Mouse (Mus musculus) liver, embryonic 12.5 days (tissue): ENCODE data around the gene Nacad. TPM values are rescaled to one million over a fixed set of nuclear protein-coding genes. Genes with fewer than 3 reads are reported as not detected.

Experiments used
- ATAC-seq: fragments of 200-750 bp; cut with Nextera tagmentation; 2 replicates; pipeline ENCODE4 v1.8.0; 2017; ENCODE audit warnings: moderate number of reproducible peaks, mild to moderate bottlenecking, moderate library complexity
- H3K27ac ChIP-seq: fragments of 300-500 bp; sonication (generic); 2 replicates; pipeline ENCODE4 v1.5.1; 2016; ENCODE audit warnings: mild to moderate bottlenecking
- H3K27me3 ChIP-seq: fragments of 300-500 bp; sonication (generic); replicated peaks from 2 replicates; pipeline ENCODE4 v1.6.1; 2016; ENCODE audit warnings: mild to moderate bottlenecking, moderate library complexity
- H3K36me3 ChIP-seq: fragments of 300-500 bp; sonication (generic); 2 replicates; pipeline ENCODE4 v1.6.1; 2016; ENCODE audit warnings: mild to moderate bottlenecking, moderate library complexity
- H3K4me1 ChIP-seq: fragments of 300-500 bp; sonication (generic); 2 replicates; pipeline ENCODE4 v1.6.1; 2016
- H3K4me2 ChIP-seq: fragments of 300-500 bp; sonication (generic); 2 replicates; pipeline ENCODE4 v1.6.1; 2016; ENCODE audit warnings: mild to moderate bottlenecking, moderate library complexity
- H3K4me3 ChIP-seq: fragments of 300-500 bp; sonication (generic); 2 replicates; pipeline ENCODE4 v1.5.1; 2016; ENCODE audit warnings: mild to moderate bottlenecking, moderate library complexity
- H3K9ac ChIP-seq: fragments of 300-500 bp; sonication (generic); 2 replicates; pipeline ENCODE4 v1.6.1; 2016; ENCODE audit warnings: mild to moderate bottlenecking, moderate library complexity
- H3K9me3 ChIP-seq: fragments of 300-500 bp; sonication (generic); replicated peaks from 2 replicates; pipeline ENCODE4 v1.6.1; 2016; ENCODE audit warnings: mild to moderate bottlenecking, moderate library complexity
- WGBS: fragments of 180-500 bp; shearing (Covaris S2); methylation state at CpG from one replicate; pipeline ENCODE4 v1.1.7; 2016; ENCODE audit not compliant: insufficient replicate concordance; 5-methylcytosine and 5-hydroxymethylcytosine counted together
- polyA plus RNA-seq: library from polyadenylated mRNA; unstranded; fragments of >200 nt; fragmentation: Nextera tagmentation; extraction: Ambion mirVana; gene quantifications from 2 replicates; pipeline ENCODE4 v1.2.1, GENCODE M21; 2016

Gene Nacad
- polyA plus RNA-seq, 1 experiment from 2014 or later = 7.5 TPM

- ATAC-seq = no peak
- H3K9me3 ChIP-seq = no peaks in the 10 kb centered on the region
- peaks cover 22% of the 10 kb centered on the region for H3K36me3 ChIP-seq
- 62% methylated on average over 20 of the region's 20 CpGs for WGBS
- peaks cover 51% of the 10 kb centered on the region for H3K27me3 ChIP-seq
- no peak overlapping the region for H3K27ac ChIP-seq
- H3K9ac ChIP-seq = no peak overlapping the region
- H3K4me1 ChIP-seq = peaks cover 71% of the 10 kb centered on the region
- H3K4me3 ChIP-seq = no peak overlapping the region
- no peak overlapping the region for H3K4me2 ChIP-seq
Observed at GRCm38 (mm10) chr11:6601649-6602480, 4.0 kb downstream of the Nacad start.

GRCm38 (mm10) chr11:6600284-6600944 lies 5.4 kb downstream of the Nacad start:
- Histone ChIP-seq H3K9me3 (no peaks in the 10 kb centered on the region), H3K9ac (peak overlapping the region; percentile 40), H3K27ac (peak overlapping the region; percentile 96), H3K4me1 (peaks cover 76% of the 10 kb centered on the region), H3K36me3 (peaks cover 36% of the 10 kb centered on the region), H3K27me3 (peaks cover 37% of the 10 kb centered on the region), H3K4me2 (peak overlapping the region; percentile 63), H3K4me3 (peak overlapping the region; percentile 38)
- ATAC-seq = peak; percentile 43
- WGBS = 72% methylated on average over 8 of the region's 8 CpGs

GRCm38 (mm10) chr11:6599831-6600230 lies 6.0 kb downstream of the Nacad start:
- 67% methylated on average over 6 of the region's 6 CpGs for WGBS
- H3K4me3 ChIP-seq = peak overlapping the region; percentile 38
- peak overlapping the region; percentile 63 for H3K4me2 ChIP-seq
- peaks cover 76% of the 10 kb centered on the region for H3K4me1 ChIP-seq
- H3K9me3 ChIP-seq = no peaks in the 10 kb centered on the region
- peaks cover 31% of the 10 kb centered on the region for H3K27me3 ChIP-seq
- H3K27ac ChIP-seq = peak overlapping the region; percentile 96
- no peak for ATAC-seq
- peaks cover 42% of the 10 kb centered on the region for H3K36me3 ChIP-seq
- peak overlapping the region; percentile 40 for H3K9ac ChIP-seq

DNA sequence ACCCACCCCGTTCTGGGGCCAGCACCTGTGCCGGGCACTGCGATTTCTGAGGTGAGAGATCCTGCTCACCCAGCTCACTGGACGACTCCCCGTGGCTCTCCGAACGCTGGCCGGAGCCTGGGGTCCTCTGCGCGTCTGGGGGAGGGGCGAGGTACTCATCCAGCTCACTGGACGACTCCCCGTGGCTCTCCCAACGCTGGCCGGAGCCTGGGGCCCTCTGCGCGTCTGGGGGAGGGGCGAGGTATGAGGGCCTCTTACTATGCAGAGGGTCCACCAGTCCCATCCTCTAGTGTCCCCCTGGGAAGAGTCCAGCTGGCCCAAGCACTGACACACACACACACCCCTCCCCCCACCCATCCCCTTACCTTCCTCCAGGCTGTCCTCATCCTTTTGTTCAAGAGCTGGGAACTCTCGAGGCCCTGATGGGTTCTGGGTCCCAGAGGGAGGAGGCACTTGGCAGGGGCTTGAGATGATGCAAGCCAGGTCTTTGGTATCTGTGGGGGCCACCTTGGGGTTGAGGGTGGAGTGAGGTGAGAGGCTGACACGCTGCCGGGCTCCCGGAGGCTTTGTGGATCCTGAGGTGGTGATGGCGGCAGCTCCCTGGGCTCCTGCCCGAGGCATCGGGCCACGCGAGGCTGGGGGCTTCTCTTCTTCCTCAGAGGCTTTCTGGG lies 6.7 kb downstream of the Nacad start:
- peak overlapping the region; percentile 38 for H3K4me3 ChIP-seq
- peak; percentile 55 for ATAC-seq
- no peaks in the 10 kb centered on the region for H3K9me3 ChIP-seq
- peak overlapping the region; percentile 96 for H3K27ac ChIP-seq
- H3K4me2 ChIP-seq = peak overlapping the region; percentile 63
- H3K9ac ChIP-seq = peak overlapping the region; percentile 40
- peaks cover 49% of the 10 kb centered on the region for H3K36me3 ChIP-seq
- peaks cover 24% of the 10 kb centered on the region for H3K27me3 ChIP-seq
- peaks cover 76% of the 10 kb centered on the region for H3K4me1 ChIP-seq
- 40% methylated on average over 27 of the region's 27 CpGs for WGBS

GRCm38 (mm10) chr11:6598191-6598889 lies 7.5 kb downstream of the Nacad start:
- peaks cover 79% of the 10 kb centered on the region for H3K4me1 ChIP-seq
- no peak for ATAC-seq
- peak overlapping the region; percentile 96 for H3K27ac ChIP-seq
- H3K4me3 ChIP-seq = peak overlapping the region; percentile 38
- H3K36me3 ChIP-seq = peaks cover 57% of the 10 kb centered on the region
- peak overlapping the region; percentile 63 for H3K4me2 ChIP-seq
- peaks cover 16% of the 10 kb centered on the region for H3K27me3 ChIP-seq
- H3K9ac ChIP-seq = peak overlapping the region; percentile 40
- no peaks in the 10 kb centered on the region for H3K9me3 ChIP-seq
- WGBS = 66% methylated on average over 19 of the region's 19 CpGs

GRCm38 (mm10) chr11:6597523-6597922 lies 8.3 kb downstream of the Nacad start:
- WGBS = 79% methylated on average over 7 of the region's 7 CpGs
- no peaks in the 10 kb centered on the region for H3K9me3 ChIP-seq
- H3K4me3 ChIP-seq = 0 out of 2 replicates have a peak overlapping the region, but pooled peaks have one; percentile 38
- 0 out of 2 replicates have a peak overlapping the region, but pooled peaks have one; percentile 12 for H3K9ac ChIP-seq
- H3K4me2 ChIP-seq = no peak overlapping the region
- H3K36me3 ChIP-seq = peaks cover 65% of the 10 kb centered on the region
- H3K27ac ChIP-seq = peak overlapping the region; percentile 96
- H3K4me1 ChIP-seq = peaks cover 87% of the 10 kb centered on the region
- peaks cover 8% of the 10 kb centered on the region for H3K27me3 ChIP-seq
- no peak for ATAC-seq

GRCm38 (mm10) chr11:6596616-6597015 lies 9.2 kb downstream of the Nacad start:
- no peak for ATAC-seq
- Histone ChIP-seq H3K4me2 (no peak overlapping the region), H3K27me3 (no peaks in the 10 kb centered on the region), H3K36me3 (peaks cover 74% of the 10 kb centered on the region), H3K9ac (no peak overlapping the region), H3K4me3 (no peak overlapping the region), H3K9me3 (no peaks in the 10 kb centered on the region), H3K27ac (peak overlapping the region; percentile 96), H3K4me1 (peaks cover 96% of the 10 kb centered on the region)
- 84% methylated on average over 3 of the region's 3 CpGs for WGBS

- Histone ChIP-seq H3K4me1 (peaks cover 99% of the 10 kb centered on the region), H3K36me3 (peaks cover 79% of the 10 kb centered on the region), H3K4me3 (no peak overlapping the region), H3K9ac (no peak overlapping the region), H3K27ac (peak overlapping the region; percentile 96), H3K27me3 (no peaks in the 10 kb centered on the region), H3K9me3 (no peaks in the 10 kb centered on the region), H3K4me2 (no peak overlapping the region)
- 90% methylated on average over 6 of the region's 6 CpGs for WGBS
- no peak for ATAC-seq
Observed at GRCm38 (mm10) chr11:6596205-6596604, 9.6 kb downstream of the Nacad start.

GRCm38 (mm10) chr11:6595339-6595738 lies 10.5 kb downstream of the Nacad start:
- peak overlapping the region; percentile 96 for H3K27ac ChIP-seq
- H3K4me1 ChIP-seq = peaks cover 99% of the 10 kb centered on the region
- peak; percentile 68 for ATAC-seq
- no peaks in the 10 kb centered on the region for H3K27me3 ChIP-seq
- peak overlapping the region; percentile 55 for H3K9ac ChIP-seq
- H3K9me3 ChIP-seq = no peaks in the 10 kb centered on the region
- 0 out of 2 replicates have a peak overlapping the region, but pooled peaks have one; percentile 8 for H3K4me3 ChIP-seq
- peaks cover 87% of the 10 kb centered on the region for H3K36me3 ChIP-seq
- 27% methylated on average over 5 of the region's 5 CpGs for WGBS
- H3K4me2 ChIP-seq = peak overlapping the region; percentile 56

- Histone ChIP-seq H3K36me3 (peaks cover 92% of the 10 kb centered on the region), H3K27me3 (no peaks in the 10 kb centered on the region), H3K4me3 (0 out of 2 replicates have a peak overlapping the region, but pooled peaks have one; percentile 8), H3K4me1 (peaks cover 99% of the 10 kb centered on the region), H3K9me3 (no peaks in the 10 kb centered on the region), H3K4me2 (peak overlapping the region; percentile 56), H3K9ac (peak overlapping the region; percentile 55), H3K27ac (peak overlapping the region; percentile 96)
- ATAC-seq = no peak
- WGBS = 69% methylated on average over 6 of the region's 6 CpGs
Observed at GRCm38 (mm10) chr11:6594845-6595244, 11.0 kb downstream of the Nacad start.

DNA sequence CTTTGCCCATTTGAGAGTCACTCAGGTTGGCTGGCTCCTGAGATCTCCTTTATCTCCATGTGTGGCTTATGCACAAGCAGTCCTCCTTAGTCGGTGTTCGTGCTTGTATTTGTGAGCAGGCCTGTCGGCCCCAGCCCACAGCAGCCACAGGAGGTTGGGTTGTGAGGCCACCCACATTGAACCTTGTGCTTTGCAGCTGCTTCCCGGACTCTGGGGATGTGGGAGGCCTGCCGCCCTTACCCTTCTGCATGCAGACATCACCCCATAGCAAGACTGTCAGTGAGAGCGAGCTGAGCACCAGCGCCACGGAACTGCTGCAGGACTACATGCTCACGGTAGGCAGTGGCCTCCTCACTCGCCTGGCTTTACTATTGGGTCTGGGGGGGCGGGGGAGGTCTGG lies 12.4 kb downstream of the Nacad start:
- H3K9ac ChIP-seq = no peak overlapping the region
- peak overlapping the region; percentile 96 for H3K27ac ChIP-seq
- H3K4me1 ChIP-seq = peaks cover 99% of the 10 kb centered on the region
- WGBS = 78% methylated on average over 11 of the region's 11 CpGs
- peaks cover 100% of the 10 kb centered on the region for H3K36me3 ChIP-seq
- H3K9me3 ChIP-seq = no peaks in the 10 kb centered on the region
- no peak overlapping the region for H3K4me2 ChIP-seq
- no peaks in the 10 kb centered on the region for H3K27me3 ChIP-seq
- H3K4me3 ChIP-seq = no peak overlapping the region
- ATAC-seq = no peak
